Mouse (Mus musculus): ENCODE data around the gene Abca12.

Gene Abca12

DNA sequence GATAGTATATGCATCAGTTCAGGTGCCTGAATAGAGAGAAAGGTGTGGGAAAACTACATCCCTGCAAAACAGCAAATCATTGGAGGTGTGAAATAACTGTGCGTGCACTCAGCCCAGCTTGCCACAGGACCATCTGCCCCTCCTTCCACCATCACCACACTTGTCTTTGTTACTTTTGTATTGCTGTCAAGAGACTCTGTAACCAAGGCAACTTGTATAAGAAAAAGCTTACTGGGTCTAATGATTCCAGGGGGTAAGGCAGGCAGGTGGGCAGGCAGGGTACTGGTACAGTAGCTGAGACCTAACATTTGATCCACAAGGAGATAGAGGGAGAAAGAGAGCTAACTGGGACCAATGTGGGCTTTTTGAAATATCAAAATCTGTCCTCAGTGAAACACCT lies 220.8 kb downstream of the Abca12 start:
- DNase-seq (ENCODE audit: low spot score) = no peak

All from ovary, adult 18-20 months (tissue).